Mouse (Mus musculus): ENCODE data around the gene Gga1. TPM values are rescaled to one million over a fixed set of nuclear protein-coding genes. Genes with fewer than 3 reads are reported as not detected.

The Gga1 gene
- polyA plus RNA-seq, 1 experiment from 2014 or later, result 60.7 TPM

DNA sequence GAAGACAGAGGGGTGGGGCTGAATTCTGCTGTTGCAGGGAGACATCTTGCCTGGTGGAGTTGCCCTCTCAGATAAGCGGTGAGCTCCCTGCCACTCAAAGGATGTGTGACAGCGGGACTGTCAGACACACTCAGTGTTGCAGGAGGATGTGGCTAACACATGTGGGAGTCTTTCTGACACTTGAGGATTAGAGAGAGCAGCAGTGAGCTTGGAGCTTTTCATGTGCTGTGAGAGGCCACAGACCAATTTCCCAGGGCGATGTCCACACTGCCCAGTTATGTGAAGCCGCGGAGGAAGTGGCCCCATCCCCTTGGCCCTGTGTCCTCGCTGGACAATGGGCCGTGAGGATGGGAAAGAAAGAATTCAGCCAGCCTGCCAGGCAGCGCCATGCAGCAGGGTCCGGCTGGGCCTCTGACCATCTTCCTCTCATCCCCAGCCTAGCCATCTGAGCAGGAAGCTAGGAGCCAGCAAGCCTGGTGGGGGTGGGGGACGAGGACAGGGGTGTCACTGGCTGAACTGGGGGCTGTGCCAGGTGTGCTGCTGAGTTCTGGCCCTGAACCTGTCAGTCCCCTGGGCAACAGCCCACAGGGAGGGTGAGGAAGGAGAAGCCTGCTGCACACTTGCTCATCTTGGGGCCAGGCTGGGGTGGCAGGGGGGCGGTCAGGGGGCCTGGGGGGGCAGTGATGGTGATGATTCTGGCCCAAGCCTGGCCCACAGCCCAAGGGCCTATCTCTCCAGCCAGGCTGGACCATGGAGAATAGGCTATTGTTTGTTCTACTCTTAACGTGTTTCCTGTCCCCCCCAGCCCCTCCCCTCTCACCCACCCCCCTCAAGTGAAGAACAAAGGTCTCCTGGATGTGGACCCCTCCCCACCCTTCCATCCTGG, 41.5 kb upstream of the Gga1 start:
- CTCF ChIA-PET, result interaction anchor here (0.7 to 1.8 kb wide), 3 partner anchors 9 to 42 kb away, joined by 3 to 5 read pairs (median 4); partner anchors contain the start of gene Gga1
- POLR2A ChIA-PET, result interaction anchor here (1.0 to 3.9 kb wide), 5 partner anchors 9 to 33 kb away, joined by 3 to 27 read pairs (median 3); partner anchors contain the start of genes Card10 and Lgals2
- DNase-seq (ENCODE audit: low read depth, low spot score) (no peak), ATAC-seq (no peak)
- H3K27me3 ChIP-seq, result no peaks in the 10 kb centered on the region
- no peak for TF ChIP-seq CTCF (IDR thresholded peaks at IDR 0.05)
- in situ Hi-C loops (cut with MboI; ENCODE audit: low pct_unique_long_range_greater_than_20kb), result no loop called here

DNA sequence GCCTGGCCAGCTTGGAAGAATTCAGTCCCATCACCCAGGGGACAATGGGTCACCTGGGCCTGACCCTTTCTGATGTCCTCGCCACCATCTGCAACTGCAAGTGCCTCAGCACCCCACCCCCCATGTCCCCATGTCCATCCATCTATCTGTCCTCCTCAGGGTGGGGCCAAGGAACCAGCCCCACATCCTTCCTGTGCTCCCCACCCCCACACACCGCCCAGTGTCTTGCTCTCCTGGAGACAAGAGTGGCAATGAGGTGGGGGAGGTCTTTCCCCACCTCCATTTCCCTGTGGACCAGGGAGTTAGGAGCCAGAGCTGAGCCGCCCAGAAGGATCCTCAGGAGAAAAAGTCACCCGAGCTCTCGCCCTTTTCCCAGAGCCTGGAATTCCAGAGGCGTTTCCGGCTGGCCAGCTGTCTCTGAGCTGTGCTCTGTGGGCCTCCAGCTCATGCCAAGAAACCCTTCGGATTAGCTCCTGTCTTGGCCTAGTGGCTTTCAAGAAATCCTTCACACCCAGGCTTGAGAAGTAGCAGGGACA, 40.8 kb upstream of the Gga1 start:
- ChIA-PET CTCF (interaction anchor here (1.7 kb wide), 1 partner anchor 9 kb away, joined by 4 read pairs; no protein-coding TSS in a partner anchor), POLR2A (interaction anchor here (1.4 kb wide), 1 partner anchor 19 kb away, joined by 3 read pairs; the partner anchor contains the start of gene Lgals2)
- no peak for TF ChIP-seq CTCF (IDR thresholded peaks at IDR 0.05)
- in situ Hi-C loops (cut with MboI; ENCODE audit: low pct_unique_long_range_greater_than_20kb), result no loop called here
- H3K27me3 ChIP-seq, result no peaks in the 10 kb centered on the region
- no peak for ATAC-seq
- no peak for DNase-seq (ENCODE audit: low read depth, low spot score)

DNA sequence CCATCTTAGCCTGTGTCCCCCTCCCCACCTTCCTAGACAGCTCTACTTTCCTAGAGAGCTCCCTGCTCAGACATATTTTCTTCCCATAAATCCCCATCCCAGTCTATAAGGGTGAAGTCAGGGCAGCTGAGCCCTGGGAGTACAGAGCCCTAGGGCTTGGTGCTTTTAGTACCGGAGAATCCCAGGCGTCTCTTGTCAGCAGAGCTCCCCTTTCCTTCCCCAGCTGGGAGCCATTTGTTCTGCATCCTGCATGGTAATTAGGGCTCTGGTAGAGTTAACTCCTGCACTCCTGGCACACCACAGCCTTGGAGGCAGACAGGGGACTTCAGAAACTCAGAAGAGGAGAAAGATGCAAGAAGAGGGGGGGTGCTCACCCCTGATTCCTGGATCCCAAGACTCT, 37.2 kb upstream of the Gga1 start:
- ATAC-seq (no peak), DNase-seq (ENCODE audit: low read depth, low spot score) (no peak)
- H3K27me3 ChIP-seq, result no peaks in the 10 kb centered on the region
- POLR2A ChIA-PET, result no interaction called here
- no peak for TF ChIP-seq CTCF (IDR thresholded peaks at IDR 0.05)
- in situ Hi-C loops (cut with MboI; ENCODE audit: low pct_unique_long_range_greater_than_20kb), result no loop called here
- CTCF ChIA-PET, result interaction anchor here (0.9 to 1.2 kb wide), 3 partner anchors 8 to 13 kb away, joined by 3 read pairs; no protein-coding TSS in a partner anchor

DNA sequence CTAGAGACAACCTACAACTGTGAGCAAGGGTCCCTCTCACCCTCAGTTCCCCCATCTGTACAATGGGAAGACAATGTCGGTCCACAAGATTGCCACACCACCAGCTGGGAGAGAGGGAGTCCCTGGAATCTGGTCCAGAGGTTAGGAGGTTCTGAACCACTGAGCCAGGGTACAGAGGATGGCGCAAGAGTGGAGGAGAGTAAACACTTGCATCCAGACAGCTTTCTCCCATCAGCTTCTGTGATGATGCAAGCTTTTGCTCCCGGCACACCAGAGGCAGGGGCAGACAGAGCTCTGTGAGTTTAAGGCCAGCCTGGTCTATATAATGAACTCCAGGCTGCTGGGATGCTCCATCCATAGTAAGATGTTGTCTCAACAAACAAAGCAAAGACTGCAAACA, 36.7 kb upstream of the Gga1 start:
- H3K27me3 ChIP-seq, result no peaks in the 10 kb centered on the region
- no peak for TF ChIP-seq CTCF (IDR thresholded peaks at IDR 0.05)
- in situ Hi-C loops (cut with MboI; ENCODE audit: low pct_unique_long_range_greater_than_20kb), result no loop called here
- CTCF ChIA-PET, result interaction anchor here (1.2 kb wide), 1 partner anchor 13 kb away, joined by 3 read pairs; no protein-coding TSS in a partner anchor
- POLR2A ChIA-PET, result interaction anchor here (3.0 kb wide), 1 partner anchor 8 kb away, joined by 12 read pairs; no protein-coding TSS in a partner anchor
- ATAC-seq (no peak), DNase-seq (ENCODE audit: low read depth, low spot score) (no peak)

DNA sequence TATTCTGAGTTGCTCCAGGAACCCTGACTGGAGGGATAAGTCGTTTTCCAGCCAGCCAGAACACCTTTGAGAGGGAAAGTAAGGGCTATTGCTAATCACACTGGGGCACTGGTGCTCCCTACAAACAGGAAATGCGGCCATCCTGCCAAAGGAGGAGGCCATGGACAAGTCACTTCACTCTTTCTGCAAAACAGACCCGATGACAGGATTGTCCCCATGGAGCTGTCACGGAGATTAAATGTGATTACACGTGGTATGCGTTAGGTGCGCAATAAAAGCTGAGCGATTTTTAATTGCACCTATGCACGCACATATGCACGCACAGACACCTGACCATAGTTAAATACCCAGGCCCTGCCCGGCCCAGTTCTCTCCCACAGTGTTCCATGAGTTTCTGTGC, 36.2 kb upstream of the Gga1 start:
- ChIA-PET POLR2A (interaction anchor here (3.0 kb wide), 1 partner anchor 8 kb away, joined by 12 read pairs; no protein-coding TSS in a partner anchor), CTCF (interaction anchor here (1.2 kb wide), 1 partner anchor 14 kb away, joined by 3 read pairs; no protein-coding TSS in a partner anchor)

DNA sequence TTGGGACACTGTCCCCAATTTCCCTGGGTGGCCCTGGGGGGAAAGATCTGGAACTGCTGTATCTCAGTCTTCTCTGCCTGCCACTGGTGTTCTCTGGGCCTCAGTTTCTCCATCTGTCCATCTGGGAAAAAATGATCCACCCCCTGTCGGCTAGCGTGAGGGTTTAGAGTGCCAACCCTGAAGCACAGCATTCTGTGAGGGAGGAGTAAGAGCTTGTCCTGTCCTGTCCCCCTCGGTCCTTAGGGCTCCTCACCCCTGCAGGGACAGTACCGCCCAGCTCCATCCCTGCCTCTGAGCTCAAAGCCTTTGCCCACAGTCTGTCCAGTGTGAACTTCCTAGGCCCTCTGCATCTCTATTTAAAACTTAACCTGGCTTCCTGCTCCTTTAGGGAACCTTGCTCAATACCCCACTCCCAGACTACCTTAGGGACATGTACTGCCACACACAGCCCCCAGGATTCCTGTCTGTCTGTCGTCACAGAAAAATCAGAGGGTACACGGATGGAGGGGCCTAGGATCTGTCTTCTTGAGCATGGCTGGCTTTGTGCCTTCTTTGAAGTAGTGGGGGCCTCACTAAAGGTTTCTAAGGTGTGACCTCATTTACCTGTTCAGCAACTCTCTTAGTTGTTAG, 35.7 kb upstream of the Gga1 start:
- no peaks in the 10 kb centered on the region for H3K27me3 ChIP-seq
- DNase-seq (ENCODE audit: low read depth, low spot score) (no peak), ATAC-seq (no peak)
- in situ Hi-C loops (cut with MboI; ENCODE audit: low pct_unique_long_range_greater_than_20kb), result no loop called here
- no peak for TF ChIP-seq CTCF (IDR thresholded peaks at IDR 0.05)
- POLR2A ChIA-PET, result interaction anchor here (3.0 kb wide), 1 partner anchor 9 kb away, joined by 12 read pairs; no protein-coding TSS in a partner anchor
- CTCF ChIA-PET, result interaction anchor here (1.2 kb wide), 1 partner anchor 14 kb away, joined by 3 read pairs; no protein-coding TSS in a partner anchor

More for the DNA sequence above, 36.2 kb upstream of the Gga1 start:
- H3K27me3 ChIP-seq, result no peaks in the 10 kb centered on the region
- ATAC-seq (no peak), DNase-seq (ENCODE audit: low read depth, low spot score) (no peak)
- in situ Hi-C loops (cut with MboI; ENCODE audit: low pct_unique_long_range_greater_than_20kb), result no loop called here
- no peak for TF ChIP-seq CTCF (IDR thresholded peaks at IDR 0.05)

DNA sequence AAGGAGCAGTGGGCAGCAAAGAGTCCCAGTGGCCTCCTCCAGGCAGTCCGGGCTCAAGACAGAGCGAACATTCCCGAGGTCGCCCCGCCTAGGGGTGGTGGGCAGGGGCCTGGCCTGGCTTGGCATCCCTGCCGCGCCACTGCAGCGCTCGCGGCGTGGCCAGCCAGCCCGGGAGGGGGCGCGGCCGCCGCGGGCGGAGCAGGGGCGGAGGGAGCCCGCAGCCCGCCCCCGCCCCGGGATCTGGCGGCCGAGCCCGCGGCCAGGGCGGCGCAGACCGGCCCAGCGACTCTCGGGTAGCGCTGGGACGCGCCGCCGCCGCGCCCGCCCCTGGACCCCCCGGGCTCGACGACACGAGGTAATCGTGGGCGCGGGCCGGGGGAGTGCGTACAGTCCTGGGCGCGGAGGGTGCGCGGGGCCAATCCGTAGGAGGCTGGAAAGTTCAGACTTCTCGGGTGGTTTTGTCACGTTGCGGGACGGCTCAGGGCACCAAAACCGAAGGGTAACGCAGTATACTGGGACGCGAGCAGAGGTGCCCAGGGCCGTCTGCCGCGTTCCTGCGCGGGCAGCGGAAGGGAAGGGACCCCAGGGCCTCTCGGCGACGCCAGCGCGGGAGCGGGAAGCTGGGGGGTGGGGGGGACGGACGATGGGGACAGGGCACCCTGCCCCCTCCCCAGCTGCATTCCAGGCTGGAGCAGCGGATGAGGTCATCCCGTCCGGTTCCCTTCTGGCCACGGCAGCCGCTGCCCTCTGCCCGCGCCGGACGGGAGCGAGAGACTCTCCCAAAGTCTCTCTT, 34.4 kb upstream of the Gga1 start, which contains the start of gene Cdc42ep1:
Cdc42ep1 (plus strand) TSS at position 254 of the 793 bp plus-strand sequence.
- ATAC-seq (peak; percentile 45), DNase-seq (ENCODE audit: low read depth, low spot score) (no peak)
- no peak for TF ChIP-seq CTCF (IDR thresholded peaks at IDR 0.05)
- no peaks in the 10 kb centered on the region for H3K27me3 ChIP-seq
- POLR2A ChIA-PET, result interaction anchor here (3.0 kb wide), 1 partner anchor 10 kb away, joined by 12 read pairs; no protein-coding TSS in a partner anchor
- in situ Hi-C loops (cut with MboI; ENCODE audit: low pct_unique_long_range_greater_than_20kb), result no loop called here
- CTCF ChIA-PET, result no interaction called here

DNA sequence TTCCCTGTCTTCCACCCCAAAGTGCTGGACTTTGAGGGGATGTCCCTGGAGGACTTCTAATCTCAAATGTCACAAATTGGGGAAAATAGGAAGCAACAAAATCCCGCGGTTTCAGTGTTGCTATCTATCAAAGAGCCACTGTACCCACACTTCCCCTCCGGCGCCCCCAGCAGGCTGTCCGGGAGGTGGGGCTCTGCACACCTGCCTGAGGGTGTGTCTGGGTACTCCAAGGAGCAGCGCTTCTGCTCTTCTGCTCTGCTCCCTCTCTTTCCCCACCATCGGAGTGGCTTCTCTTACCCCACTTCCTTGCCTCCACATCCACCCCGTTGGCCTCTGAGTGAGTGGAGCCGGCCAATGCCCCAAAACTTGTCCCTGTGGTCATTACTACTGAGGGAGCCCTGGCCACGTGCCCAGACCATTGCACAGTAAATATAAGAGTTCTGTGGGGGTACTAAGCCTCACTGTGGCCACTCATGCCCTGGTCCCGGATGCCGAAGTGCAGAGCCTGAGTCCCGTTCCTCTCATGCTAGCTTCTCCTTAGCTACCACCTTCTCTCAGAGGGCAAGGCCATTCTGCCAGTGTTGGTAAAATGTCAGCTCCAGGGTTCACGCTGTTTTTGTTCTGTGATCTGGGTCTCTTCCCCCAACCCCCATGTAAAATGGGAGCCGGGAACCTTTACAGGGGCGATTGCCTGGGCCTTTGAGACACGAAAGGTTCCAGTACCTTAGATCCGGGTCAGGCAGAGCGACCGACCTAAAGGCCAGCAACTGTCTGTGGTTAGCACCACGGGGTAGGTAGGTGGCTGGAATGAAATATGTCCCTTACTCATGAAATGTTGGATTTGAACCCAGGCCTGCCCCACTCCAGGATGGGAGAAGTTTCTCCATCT, 33.2 kb upstream of the Gga1 start:
- DNase-seq (ENCODE audit: low read depth, low spot score) (no peak), ATAC-seq (no peak)
- TF ChIP-seq CTCF (IDR thresholded peaks at IDR 0.05), result no peak
- CTCF ChIA-PET, result interaction anchor here (15.7 kb wide), 1 partner anchor 15 kb away, joined by 144 read pairs; no protein-coding TSS in a partner anchor
- no peaks in the 10 kb centered on the region for H3K27me3 ChIP-seq
- POLR2A ChIA-PET, result interaction anchor here (1.3 to 2.7 kb wide), 2 partner anchors 11 to 17 kb away, joined by 4 to 27 read pairs; no protein-coding TSS in a partner anchor
- in situ Hi-C loops (cut with MboI; ENCODE audit: low pct_unique_long_range_greater_than_20kb), result no loop called here
